Mouse (Mus musculus): Measurements from ENCODE around the gene Egfl7. TPM values are rescaled to one million over a fixed set of nuclear protein-coding genes. Genes with fewer than 3 reads are reported as not detected.

Gene Egfl7
- polyA plus RNA-seq, 1 experiment from 2014 or later = 120 TPM

- 16% methylated on average over 3 of the region's 3 CpGs for WGBS (ENCODE audit: insufficient replicate concordance)
- no peak overlapping the region for H3K4me2 ChIP-seq
- ATAC-seq = no peak
- H3K9me3 ChIP-seq (replicated peaks) = no peaks in the 10 kb centered on the region
- no peak overlapping the region for H3K9ac ChIP-seq
- H3K27me3 ChIP-seq (replicated peaks) = no peaks in the 10 kb centered on the region
- H3K4me3 ChIP-seq = no peak overlapping the region
- H3K27ac ChIP-seq = peak overlapping the region; percentile 83; the same call in 1 of the 2 replicates
- peaks cover 55% of the 10 kb centered on the region for H3K4me1 ChIP-seq
- no peaks in the 10 kb centered on the region for H3K36me3 ChIP-seq
Observed at GRCm38 (mm10) chr2:26570034-26570433, 9.8 kb upstream of the Egfl7 start.

GRCm38 (mm10) chr2:26571400-26571799 is 8.4 kb upstream of the Egfl7 start:
- Histone ChIP-seq H3K9ac (peak overlapping the region; percentile 32; the same call in 1 of the 2 replicates), H3K27ac (peak overlapping the region; percentile 83), H3K4me2 (peak overlapping the region; percentile 21), H3K4me3 (no peak overlapping the region), H3K27me3 (replicated peaks) (no peaks in the 10 kb centered on the region), H3K36me3 (no peaks in the 10 kb centered on the region), H3K4me1 (peaks cover 69% of the 10 kb centered on the region), H3K9me3 (replicated peaks) (no peaks in the 10 kb centered on the region)
- WGBS (ENCODE audit: insufficient replicate concordance) = 36% methylated on average over 9 of the region's 9 CpGs
- ATAC-seq = peak; percentile 6; the same call in 1 of the 2 replicates

DNA sequence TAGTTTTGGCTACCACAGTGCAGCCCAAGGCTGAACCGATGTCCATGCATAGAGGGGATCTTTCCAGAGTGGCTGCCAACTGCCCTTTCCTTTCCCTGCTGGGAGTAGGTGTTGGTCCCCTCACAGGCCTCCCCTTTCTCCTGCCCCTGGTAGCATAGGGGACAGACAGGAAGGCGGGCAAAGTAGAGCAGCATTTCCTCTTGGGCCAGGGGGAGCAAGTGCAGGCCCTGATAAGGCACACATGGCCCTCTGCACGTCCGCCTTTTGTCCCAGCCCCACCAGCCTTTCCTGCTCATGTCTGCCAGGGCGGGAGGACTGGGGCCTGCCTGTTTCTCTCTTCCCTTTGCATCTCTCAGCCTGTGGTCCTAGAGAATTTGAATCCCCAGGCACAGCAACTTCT is 8.0 kb upstream of the Egfl7 start:
- H3K27me3 ChIP-seq (replicated peaks) = no peaks in the 10 kb centered on the region
- H3K9ac ChIP-seq = peak overlapping the region; percentile 32; the same call in 1 of the 2 replicates
- peak overlapping the region; percentile 21 for H3K4me2 ChIP-seq
- H3K9me3 ChIP-seq (replicated peaks) = no peaks in the 10 kb centered on the region
- peaks cover 73% of the 10 kb centered on the region for H3K4me1 ChIP-seq
- H3K4me3 ChIP-seq = no peak overlapping the region
- no peaks in the 10 kb centered on the region for H3K36me3 ChIP-seq
- peak; percentile 61 for ATAC-seq
- WGBS (ENCODE audit: insufficient replicate concordance) = 11% methylated on average over 5 of the region's 5 CpGs
- H3K27ac ChIP-seq = peak overlapping the region; percentile 83

DNA sequence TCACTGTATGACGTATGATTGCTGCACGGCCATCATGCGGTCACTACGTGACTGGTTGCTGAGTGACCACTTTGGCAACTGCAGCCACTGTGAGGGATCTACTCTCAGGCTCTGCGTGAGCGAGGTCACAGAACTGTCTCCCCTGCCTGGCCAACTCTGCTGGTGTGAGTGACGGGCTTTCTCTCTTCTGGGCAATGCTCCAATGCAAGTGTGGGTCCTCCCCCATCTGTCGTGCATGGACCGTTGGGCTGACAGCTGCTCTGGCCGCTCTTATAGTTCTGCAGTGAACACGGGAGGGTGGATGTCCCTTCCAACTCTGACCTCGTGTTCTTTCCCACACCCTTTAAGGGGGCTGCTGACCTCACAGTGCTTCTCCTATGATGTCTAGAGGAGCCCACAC is 6.4 kb upstream of the Egfl7 start:
- H3K27ac ChIP-seq = peak overlapping the region; percentile 54; the same call in 1 of the 2 replicates
- ATAC-seq = no peak
- H3K4me3 ChIP-seq = no peak overlapping the region

GRCm38 (mm10) chr2:26573807-26574206 is 6.0 kb upstream of the Egfl7 start:
- Histone ChIP-seq H3K9ac (peak overlapping the region; percentile 15; the same call in 1 of the 2 replicates), H3K27me3 (replicated peaks) (no peaks in the 10 kb centered on the region), H3K36me3 (no peaks in the 10 kb centered on the region), H3K4me2 (no peak overlapping the region), H3K9me3 (replicated peaks) (no peaks in the 10 kb centered on the region), H3K4me1 (peaks cover 93% of the 10 kb centered on the region), H3K4me3 (no peak overlapping the region), H3K27ac (peak overlapping the region; percentile 54; the same call in 1 of the 2 replicates)
- ATAC-seq = no peak
- WGBS (ENCODE audit: insufficient replicate concordance) = 21% methylated on average over 5 of the region's 5 CpGs

More for the DNA sequence above, 6.4 kb upstream of the Egfl7 start:
- peaks cover 89% of the 10 kb centered on the region for H3K4me1 ChIP-seq
- H3K9ac ChIP-seq = peak overlapping the region; percentile 25; the same call in 1 of the 2 replicates
- no peaks in the 10 kb centered on the region for H3K36me3 ChIP-seq
- no peak overlapping the region for H3K4me2 ChIP-seq
- no peaks in the 10 kb centered on the region for H3K9me3 ChIP-seq (replicated peaks)
- no peaks in the 10 kb centered on the region for H3K27me3 ChIP-seq (replicated peaks)
- WGBS (ENCODE audit: insufficient replicate concordance) = 53% methylated on average over 12 of the region's 12 CpGs

- Histone ChIP-seq H3K4me1 (peaks cover 100% of the 10 kb centered on the region), H3K4me3 (no peak overlapping the region), H3K27ac (peak overlapping the region; percentile 87), H3K9ac (peak overlapping the region; percentile 66), H3K4me2 (peak overlapping the region; percentile 65; the same call in 1 of the 2 replicates), H3K36me3 (no peaks in the 10 kb centered on the region), H3K27me3 (replicated peaks) (no peaks in the 10 kb centered on the region), H3K9me3 (replicated peaks) (no peaks in the 10 kb centered on the region)
- no peak for ATAC-seq
- WGBS (ENCODE audit: insufficient replicate concordance) = 50% methylated on average over 5 of the region's 5 CpGs
Observed at GRCm38 (mm10) chr2:26574862-26575261, 5.0 kb upstream of the Egfl7 start.

- peaks cover 99% of the 10 kb centered on the region for H3K4me1 ChIP-seq
Observed at GRCm38 (mm10) chr2:26575378-26575777, 4.4 kb upstream of the Egfl7 start.

DNA sequence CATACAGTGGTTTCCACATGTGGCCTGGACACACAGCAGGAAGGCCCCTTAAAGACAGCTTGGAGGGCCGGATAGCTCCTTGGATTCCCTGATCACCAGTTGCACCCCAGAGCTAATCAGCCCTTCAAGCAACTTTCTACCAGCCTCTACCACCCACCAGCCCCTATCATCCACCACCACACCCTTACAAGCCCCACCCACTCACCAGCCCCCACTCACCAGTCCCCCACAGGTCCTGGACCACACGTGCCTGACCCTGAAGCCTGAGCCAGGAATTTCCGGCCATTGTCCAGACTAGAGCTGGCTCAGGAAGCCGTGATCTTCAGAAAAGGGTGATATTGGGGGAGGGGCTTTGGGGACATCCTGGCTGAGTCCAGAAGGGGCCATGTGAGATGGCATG is 3.9 kb upstream of the Egfl7 start:
- Histone ChIP-seq H3K36me3 (no peaks in the 10 kb centered on the region), H3K27me3 (replicated peaks) (no peaks in the 10 kb centered on the region), H3K4me1 (peaks cover 94% of the 10 kb centered on the region), H3K9ac (peak overlapping the region; percentile 66), H3K4me2 (peak overlapping the region; percentile 65), H3K4me3 (peak overlapping the region; percentile 47), H3K9me3 (replicated peaks) (no peaks in the 10 kb centered on the region), H3K27ac (peak overlapping the region; percentile 87)
- peak; percentile 77 for ATAC-seq
- 16% methylated on average over 4 of the region's 4 CpGs for WGBS (ENCODE audit: insufficient replicate concordance)

More at GRCm38 (mm10) chr2:26575378-26575777, 4.4 kb upstream of the Egfl7 start:
- Histone ChIP-seq H3K36me3 (no peaks in the 10 kb centered on the region), H3K9me3 (replicated peaks) (no peaks in the 10 kb centered on the region), H3K27me3 (replicated peaks) (no peaks in the 10 kb centered on the region), H3K27ac (peak overlapping the region; percentile 87), H3K4me3 (peak overlapping the region; percentile 47), H3K4me2 (peak overlapping the region; percentile 65), H3K9ac (peak overlapping the region; percentile 66)
- ATAC-seq = peak; percentile 39; the same call in 1 of the 2 replicates
- 27% methylated on average over 1 of the region's 1 CpGs for WGBS (ENCODE audit: insufficient replicate concordance)

- Histone ChIP-seq H3K4me3 (peak overlapping the region; percentile 47), H3K27ac (peak overlapping the region; percentile 87), H3K9me3 (replicated peaks) (no peaks in the 10 kb centered on the region), H3K36me3 (no peaks in the 10 kb centered on the region), H3K4me1 (peaks cover 88% of the 10 kb centered on the region), H3K27me3 (replicated peaks) (no peaks in the 10 kb centered on the region), H3K4me2 (peak overlapping the region; percentile 65), H3K9ac (peak overlapping the region; percentile 66)
- ATAC-seq = no peak
- 18% methylated on average over 4 of the region's 4 CpGs for WGBS (ENCODE audit: insufficient replicate concordance)
Observed at GRCm38 (mm10) chr2:26576462-26576861, 3.4 kb upstream of the Egfl7 start.

GRCm38 (mm10) chr2:26578369-26578768 is 1.4 kb upstream of the Egfl7 start:
- no peaks in the 10 kb centered on the region for H3K9me3 ChIP-seq (replicated peaks)
- no peaks in the 10 kb centered on the region for H3K36me3 ChIP-seq
- H3K4me3 ChIP-seq = no peak overlapping the region
- H3K9ac ChIP-seq = peak overlapping the region; percentile 24; the same call in 1 of the 2 replicates
- ATAC-seq = no peak
- H3K4me2 ChIP-seq = peak overlapping the region; percentile 65
- H3K27ac ChIP-seq = peak overlapping the region; percentile 87
- WGBS (ENCODE audit: insufficient replicate concordance) = 19% methylated on average over 6 of the region's 6 CpGs
- peaks cover 82% of the 10 kb centered on the region for H3K4me1 ChIP-seq
- H3K27me3 ChIP-seq (replicated peaks) = peaks cover 4% of the 10 kb centered on the region; the same call in 1 of the 2 replicates

GRCm38 (mm10) chr2:26580751-26581150 is 937 bp downstream of the Egfl7 start:
- H3K27ac ChIP-seq = 0 out of 2 replicates have a peak overlapping the region, but pooled peaks have one; percentile 37

DNA sequence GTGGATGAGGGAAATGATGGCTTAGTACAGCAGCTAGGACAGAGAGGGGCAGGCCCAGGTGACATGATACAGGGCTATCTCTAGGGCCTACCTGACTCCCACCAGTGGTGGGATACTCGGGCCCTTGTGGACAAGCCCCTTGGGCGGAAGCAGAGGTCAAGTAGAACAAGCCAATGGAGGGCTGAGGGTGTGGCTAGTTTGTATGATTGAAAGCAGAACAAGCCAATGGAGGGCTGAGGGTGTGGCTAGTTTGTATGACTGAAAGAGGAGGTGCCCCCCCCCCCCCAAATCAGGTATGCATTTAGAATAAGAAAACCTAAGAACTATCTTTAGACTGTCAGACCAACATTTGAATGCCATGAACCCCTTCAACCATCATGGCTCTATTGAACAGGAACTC is 2.4 kb downstream of the Egfl7 start:
- Histone ChIP-seq H3K4me1 (peaks cover 72% of the 10 kb centered on the region), H3K27ac (no peak overlapping the region), H3K4me3 (no peak overlapping the region), H3K36me3 (no peaks in the 10 kb centered on the region), H3K27me3 (replicated peaks) (peaks cover 13% of the 10 kb centered on the region), H3K9me3 (replicated peaks) (no peaks in the 10 kb centered on the region), H3K4me2 (no peak overlapping the region), H3K9ac (no peak overlapping the region)
- no peak for ATAC-seq
- 45% methylated on average over 2 of the region's 2 CpGs for WGBS (ENCODE audit: insufficient replicate concordance)

More at GRCm38 (mm10) chr2:26580751-26581150, 937 bp downstream of the Egfl7 start:
- no peak overlapping the region for H3K4me2 ChIP-seq
- peaks cover 73% of the 10 kb centered on the region for H3K4me1 ChIP-seq
- H3K9me3 ChIP-seq (replicated peaks) = no peaks in the 10 kb centered on the region
- no peak overlapping the region for H3K9ac ChIP-seq
- ATAC-seq = no peak
- no peak overlapping the region for H3K4me3 ChIP-seq
- peaks cover 13% of the 10 kb centered on the region for H3K27me3 ChIP-seq (replicated peaks)
- WGBS (ENCODE audit: insufficient replicate concordance) = 54% methylated on average over 5 of the region's 5 CpGs
- no peaks in the 10 kb centered on the region for H3K36me3 ChIP-seq

Measured in liver, embryonic 12.5 days (tissue).